Mouse (Mus musculus): ENCODE results near the gene Zfp986.
"Not testable (repeated sequence)": the region's sequence is repeated elsewhere in the genome, so short reads cannot be mapped to it uniquely, and the experiment has no call there.

Gene Zfp986

DNA sequence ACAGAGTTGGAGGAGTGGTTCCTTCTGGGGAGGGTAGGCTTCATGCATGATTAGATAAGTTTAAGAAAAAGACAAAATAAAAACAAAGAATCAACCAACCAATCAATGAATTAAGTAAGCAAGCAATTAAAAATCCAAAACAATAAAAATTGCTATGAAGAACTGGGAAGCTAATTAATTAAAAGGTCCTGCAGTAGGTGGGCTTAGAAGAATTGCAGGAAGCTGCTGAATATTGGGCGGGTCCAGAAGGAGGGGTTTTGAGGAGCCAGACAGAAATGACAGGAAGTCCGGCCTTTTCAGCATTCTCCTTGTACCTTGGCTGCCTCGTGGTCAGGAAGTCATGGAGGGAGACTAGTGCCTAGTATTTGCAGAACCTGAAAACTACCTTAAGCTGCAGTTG lies at the start of gene Zfp986:
Zfp986 (plus strand) TSS at position 301 of the 400 bp plus-strand sequence.
- DNase-seq (ENCODE audit: low spot score), result not testable (repeated sequence)

DNA sequence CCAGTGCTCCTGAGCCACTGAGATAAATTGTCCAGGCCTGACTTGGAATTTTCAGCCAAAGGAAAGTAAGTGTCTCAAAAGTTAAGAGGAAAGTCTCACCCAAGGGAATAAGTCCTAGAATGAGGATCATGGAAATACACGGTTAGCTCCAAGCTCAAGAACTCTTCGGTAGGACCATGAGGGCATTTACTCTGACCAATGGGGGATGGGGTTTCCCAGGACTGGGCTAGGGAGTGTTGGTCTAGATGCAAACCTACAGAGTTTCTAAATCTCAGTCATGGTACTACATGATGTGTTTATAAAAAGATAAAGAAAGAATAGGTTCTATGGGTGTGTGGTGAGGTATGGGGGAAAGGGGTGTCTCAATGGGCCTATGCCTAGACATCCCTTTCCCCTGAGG lies 48.6 kb upstream of the Zfp986 start:
- not testable (repeated sequence) for DNase-seq (ENCODE audit: low spot score)

DNA sequence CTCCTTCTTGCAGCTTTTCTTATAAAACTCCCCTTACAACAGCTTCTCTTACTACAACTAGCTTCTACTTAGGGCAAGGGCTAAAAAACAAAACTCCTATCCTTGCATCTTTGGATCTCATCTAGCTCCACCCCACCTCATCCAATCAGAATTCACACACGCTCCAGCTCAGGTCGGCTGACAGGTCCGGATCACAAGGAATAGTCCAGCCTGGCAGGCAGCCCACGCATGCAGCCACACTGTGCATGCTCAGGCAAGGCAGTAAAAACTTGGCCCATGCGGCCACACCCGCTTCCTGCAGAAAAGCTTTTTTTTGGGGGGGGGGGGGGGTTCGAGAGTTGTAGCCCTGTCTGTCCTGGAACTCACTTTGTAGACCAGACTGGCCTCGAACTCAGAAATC lies 43.0 kb upstream of the Zfp986 start:
- DNase-seq (ENCODE audit: low spot score), result not testable (repeated sequence)

DNA sequence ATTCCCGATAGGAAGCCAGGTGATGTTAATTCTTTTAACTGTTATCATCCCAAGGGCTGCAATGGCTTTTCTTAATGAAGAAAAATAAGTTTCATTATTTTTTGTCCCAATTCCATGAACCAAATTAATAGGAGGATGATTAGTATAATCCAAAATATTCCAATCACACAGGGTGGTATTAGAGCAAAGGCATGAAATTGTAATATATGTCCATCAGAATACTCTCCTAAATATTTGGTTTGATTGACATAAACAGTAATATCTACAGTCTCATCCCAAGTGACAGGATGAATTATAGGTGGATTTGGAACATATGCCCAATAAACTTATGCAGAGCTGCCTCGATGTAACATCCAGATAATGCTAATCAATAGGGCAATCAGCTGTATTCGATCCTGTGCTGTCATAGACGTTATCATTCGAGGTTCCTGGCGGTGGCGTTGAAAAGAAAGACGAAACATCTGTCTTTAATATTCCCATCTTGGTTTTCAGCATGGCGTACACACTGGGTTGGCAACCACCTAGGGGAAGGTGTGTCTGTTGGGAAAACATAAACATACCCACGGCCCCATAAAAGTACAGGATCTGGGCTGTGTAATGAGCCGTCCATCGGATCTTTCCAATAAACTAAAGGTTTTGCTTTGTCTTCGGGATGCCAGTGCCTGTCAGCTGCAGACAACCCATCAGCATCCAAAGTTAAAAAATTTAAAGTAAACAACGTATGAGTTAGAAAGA lies 37.1 kb upstream of the Zfp986 start:
- DNase-seq (ENCODE audit: low spot score), result not testable (repeated sequence)

DNA sequence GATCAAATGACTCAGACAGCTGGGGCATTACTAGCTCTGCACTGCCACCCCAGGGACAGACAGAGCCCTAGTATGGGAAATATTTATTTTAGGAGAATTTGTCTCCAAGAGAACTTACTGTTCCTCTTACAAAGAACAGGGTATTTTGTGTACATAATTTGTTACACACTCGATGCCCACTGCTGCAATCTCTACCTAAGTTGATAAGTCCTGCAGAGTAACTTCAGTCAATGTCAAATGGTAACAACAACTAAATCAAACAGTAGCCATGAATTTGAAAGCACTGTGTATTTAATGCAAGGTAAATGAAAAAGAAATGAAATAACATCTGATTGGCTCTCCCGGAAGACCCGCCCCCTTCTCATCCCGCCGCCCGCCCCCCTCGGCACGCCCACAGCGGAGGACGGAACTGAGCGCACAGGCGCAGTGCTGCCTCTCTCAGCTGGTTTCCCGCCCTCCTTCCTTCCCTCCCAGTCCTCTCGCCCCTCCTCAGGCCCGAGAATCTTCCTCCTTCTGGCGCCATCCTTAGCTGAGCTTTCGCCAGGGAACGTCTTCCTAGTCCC lies 32.2 kb upstream of the Zfp986 start:
- DNase-seq (ENCODE audit: low spot score), result not testable (repeated sequence)

DNA sequence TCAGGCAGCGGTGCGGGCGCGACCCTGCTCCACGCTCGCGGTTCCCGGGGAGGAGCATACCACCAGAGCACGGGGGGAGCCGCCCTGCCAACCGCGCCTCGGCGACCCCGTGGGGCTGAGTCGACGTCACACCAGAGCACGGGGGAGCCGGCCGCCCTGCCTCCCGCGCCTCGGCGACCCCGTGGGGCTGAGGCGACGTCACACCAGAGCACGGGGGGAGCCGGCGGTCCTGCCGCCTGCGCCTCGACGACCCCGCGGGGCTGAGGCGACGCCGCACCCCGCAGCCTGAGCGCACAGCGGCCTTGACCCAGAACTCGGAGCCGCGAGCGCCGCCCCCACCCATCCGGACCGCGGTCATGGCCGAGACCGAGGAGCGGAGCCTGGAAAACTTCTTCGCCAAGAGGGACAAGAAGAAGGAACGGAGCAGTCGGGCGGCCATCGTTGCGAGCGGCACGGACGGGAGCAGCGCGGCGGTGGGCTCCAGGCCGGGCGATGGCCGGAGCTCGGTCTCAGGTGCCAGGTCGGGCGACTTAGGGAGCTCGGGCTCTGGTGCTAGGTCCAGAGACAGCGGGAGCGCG lies 31.6 kb upstream of the Zfp986 start:
- not testable (repeated sequence) for DNase-seq (ENCODE audit: low spot score)

DNA sequence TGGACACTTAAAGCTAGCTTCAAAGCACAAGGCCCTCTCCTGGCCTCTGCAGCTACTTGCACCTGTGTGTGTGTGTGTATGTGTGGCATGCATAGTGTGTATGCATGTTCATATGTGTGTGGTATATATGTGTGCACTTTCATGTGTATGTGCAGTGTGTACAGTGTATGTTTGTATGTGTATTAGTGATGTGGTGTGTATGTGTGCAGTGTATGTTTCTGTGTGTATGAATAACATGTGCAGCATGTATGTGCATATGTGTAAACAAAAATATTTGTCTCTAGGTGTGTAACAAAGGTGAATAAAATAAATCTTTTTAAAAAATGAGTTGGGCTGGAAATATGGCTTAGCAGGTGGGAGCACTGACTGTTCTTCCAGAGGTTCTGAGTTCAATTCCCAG lies 21.8 kb upstream of the Zfp986 start:
- not testable (repeated sequence) for DNase-seq (ENCODE audit: low spot score)

DNA sequence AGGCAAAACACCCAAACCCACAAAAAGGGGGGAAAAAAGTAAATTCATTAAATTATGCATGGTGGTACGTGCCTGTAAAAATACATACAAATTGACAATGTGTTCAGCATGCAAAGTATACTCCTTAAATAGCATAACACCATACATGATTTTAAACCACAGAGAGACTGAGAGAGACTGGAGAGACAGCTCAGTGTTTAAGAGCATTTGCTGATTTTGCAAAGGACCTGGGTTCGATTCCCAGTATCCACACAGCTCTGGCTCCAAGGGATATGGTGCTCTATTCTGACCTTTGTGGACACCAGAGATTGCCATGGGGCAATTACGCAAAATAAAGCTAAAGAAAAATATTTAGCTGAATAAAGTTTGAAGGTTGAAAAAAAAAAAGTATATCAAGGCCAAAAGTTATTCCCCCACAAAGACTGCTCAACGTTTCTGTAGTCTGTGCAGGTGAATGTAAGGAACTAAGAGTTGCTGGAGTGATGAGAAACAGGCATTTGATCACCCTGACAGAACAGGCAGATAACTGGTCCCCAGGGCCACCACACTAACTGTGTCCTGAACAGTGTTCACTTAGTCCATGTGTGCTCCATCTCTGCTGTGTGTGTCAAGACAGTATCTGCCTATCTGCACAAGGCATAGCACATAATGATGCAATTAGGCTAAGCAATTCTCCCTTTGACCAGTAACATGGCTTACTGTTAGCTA lies 20.3 kb upstream of the Zfp986 start:
- not testable (repeated sequence) for DNase-seq (ENCODE audit: low spot score)

DNA sequence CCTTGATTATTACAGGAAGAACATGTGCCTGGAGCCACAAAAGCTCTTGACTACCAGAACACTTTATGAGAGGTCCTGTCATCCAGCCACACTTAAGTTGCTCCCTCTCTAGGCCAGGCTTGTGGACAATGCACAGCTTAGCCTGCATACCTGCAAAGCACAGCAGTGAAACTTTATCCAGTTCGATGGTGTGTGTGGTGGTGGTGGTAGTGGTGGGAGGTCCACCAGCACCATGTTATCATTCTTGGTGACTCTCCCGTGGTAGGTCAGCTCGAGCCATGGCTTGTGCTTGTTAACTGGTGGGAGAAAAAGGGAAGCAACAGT lies 19.7 kb upstream of the Zfp986 start:
- not testable (repeated sequence) for DNase-seq (ENCODE audit: low spot score)

DNA sequence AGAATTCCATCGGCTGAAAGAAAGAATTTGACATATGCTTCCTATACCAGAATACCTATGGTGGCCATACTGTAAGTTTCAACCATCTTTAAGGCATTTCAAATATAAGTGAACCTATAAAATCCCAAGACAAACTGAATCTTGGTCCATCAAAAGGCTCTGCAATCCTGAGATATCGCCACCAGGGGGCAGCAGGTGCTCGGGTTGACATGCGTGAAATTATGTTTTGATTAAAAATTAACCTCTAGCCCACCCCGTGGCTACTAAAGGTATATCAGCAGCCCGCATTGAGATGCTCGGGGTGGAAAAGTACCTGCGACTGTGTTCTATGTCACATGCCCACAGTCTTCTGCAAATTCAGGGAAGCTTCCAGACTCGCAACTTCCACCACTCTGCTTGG lies 17.2 kb upstream of the Zfp986 start:
- not testable (repeated sequence) for DNase-seq (ENCODE audit: low spot score)

DNA sequence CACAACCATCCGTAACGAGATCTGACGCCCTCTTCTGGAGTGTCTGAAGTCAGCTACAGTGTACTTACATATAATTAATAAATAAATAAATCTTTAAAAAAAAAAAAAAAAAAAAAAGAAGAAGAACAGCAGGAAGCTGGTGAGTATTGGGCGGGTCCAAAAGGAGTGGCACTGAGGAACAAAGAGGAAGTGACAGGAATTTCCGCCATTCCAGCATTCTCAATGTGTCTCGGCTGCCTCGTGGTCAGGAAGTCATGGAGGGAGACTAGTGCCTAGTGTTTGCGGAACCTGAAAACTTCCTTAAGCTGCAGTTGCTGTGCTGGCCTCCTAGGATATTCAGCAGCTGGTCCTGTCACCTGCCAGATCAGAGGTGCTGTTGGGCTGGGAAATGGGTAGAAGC lies 4.7 kb upstream of the Zfp986 start:
- not testable (repeated sequence) for DNase-seq (ENCODE audit: low spot score)

Data from retina, embryonic 14.5 days (tissue).